Mouse (Mus musculus): ENCODE measurements around the gene Slc16a7.

Slc16a7 gene

DNA sequence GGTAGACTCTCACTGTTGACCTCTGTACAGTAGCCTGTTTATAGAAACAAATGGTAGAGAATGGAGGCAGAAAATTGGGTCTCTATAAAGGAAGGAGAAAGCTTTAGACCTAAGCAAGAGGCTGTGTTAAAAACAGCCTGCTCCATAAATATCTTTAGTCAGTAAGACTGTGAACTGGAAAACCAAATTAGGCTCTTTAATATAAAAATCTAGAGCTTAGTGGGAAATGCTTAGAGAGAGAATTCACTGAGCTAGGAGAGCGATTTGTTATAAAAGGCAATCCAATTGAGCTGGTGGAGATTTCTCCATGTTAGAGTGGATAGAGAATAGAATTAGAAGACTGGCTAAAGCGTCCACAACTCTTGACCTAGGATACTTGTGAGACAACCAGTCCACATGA lies 211.5 kb downstream of the Slc16a7 start:
- no peak for DNase-seq

DNA sequence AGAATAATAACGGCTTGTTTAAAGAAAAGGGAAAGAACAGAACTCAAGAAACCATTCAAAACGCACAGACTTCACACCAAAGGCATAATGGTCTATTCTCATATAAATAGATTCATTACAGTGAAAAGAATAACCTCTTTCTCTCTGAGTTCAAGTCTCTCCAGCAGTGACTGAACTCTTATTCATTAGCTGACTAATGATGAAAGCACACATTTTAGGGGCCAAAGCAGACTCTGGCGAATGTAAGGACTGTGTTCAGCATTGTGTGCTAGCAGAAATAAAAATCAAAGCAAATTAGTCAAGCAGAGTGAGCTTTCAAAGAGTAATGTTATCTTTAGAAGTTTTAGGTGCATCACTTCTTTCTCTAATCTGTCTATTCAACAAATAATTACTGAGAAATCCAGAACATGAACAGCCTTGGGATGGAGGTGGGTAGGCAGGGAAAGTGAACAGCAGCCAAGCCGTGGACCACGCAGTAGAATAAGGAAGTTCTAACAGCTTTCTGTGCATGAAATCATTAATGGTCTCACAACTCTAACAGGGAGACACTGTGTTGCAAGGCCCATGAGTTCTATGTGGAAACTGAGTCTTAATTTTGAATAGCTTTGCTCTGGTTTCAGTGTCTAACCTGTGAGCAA lies 214.1 kb downstream of the Slc16a7 start:
- DNase-seq = no peak

DNA sequence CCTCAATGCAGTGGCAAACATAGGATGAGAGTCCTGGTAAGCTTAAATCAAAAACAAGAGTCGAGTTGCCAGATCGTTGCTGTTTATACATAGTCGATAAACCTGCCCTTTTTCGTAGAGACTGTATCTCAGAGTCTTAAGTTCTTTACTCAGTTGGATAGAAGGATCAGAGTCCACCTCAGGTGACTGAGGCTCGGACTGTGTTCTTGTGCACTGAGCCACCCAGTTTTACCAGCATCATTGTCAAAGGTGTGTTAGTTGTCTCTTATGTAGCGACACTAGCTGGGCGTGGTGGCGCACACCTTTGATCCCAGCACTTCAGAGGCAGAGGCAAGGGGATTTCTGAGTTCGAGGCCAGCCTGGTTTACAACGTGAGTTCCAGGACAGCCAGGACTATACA lies 217.6 kb downstream of the Slc16a7 start:
- no peak for DNase-seq

DNA sequence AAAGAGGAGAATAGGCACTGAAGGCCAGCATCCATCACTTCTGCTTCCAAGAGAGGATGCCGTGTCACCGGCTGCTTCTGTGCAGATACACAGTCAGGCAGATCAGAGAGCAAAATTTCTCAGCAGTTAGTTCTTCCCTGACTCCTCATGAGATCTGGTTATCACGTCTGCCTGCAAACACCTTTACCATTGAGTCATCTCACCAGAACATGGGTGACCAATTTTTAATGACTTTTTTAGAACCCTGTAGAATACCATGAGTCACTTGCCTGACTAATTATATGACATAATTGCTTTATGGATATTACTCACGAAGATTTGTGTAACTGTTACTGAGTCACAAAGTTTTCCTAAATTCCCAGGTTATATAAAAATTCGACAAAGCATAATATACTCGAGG lies 218.1 kb downstream of the Slc16a7 start:
- DNase-seq = no peak

All from right cerebral cortex, postnatal 4 days (tissue).